Mouse (Mus musculus): ENCODE measurements around the gene Npm1. TPM values are rescaled to one million over a fixed set of nuclear protein-coding genes. Genes with fewer than 3 reads are reported as not detected.

Gene Npm1
- polyA plus RNA-seq, 1 experiment = 166 TPM

GRCm38 (mm10) chr11:33193695-33194094 lies 30.7 kb upstream of the Npm1 start:
- TF ChIP-seq POLR2A (IDR thresholded peaks at IDR 0.05; ENCODE audit: control insufficient read depth, extremely low read depth, insufficient read depth, low read length, poor library complexity) = no peak
- no peak for TF ChIP-seq CTCF (IDR thresholded peaks at IDR 0.05; ENCODE audit: borderline replicate concordance, control insufficient read depth, extremely low read depth, insufficient read depth, low read length, poor library complexity)
- H3K4me3 ChIP-seq (ENCODE audit: control insufficient read depth, insufficient read depth, low read length) = no peak overlapping the region
- H3K4me1 ChIP-seq (replicated peaks; ENCODE audit: control insufficient read depth, insufficient read depth, low read length) = no peaks in the 10 kb centered on the region
- no peak for DNase-seq
- WGBS = 14% methylated on average over 12 of the region's 12 CpGs
- no peaks in the 10 kb centered on the region for H3K36me3 ChIP-seq (ENCODE audit: control insufficient read depth, insufficient read depth, low read length)
- H3K27me3 ChIP-seq (ENCODE audit: control insufficient read depth, insufficient read depth, low read length) = peaks cover 22% of the 10 kb centered on the region
- H3K27ac ChIP-seq (ENCODE audit: control insufficient read depth, insufficient read depth, low read length) = no peak overlapping the region

- 64% methylated on average over 3 of the region's 3 CpGs for WGBS
- H3K4me3 ChIP-seq (ENCODE audit: control insufficient read depth, insufficient read depth, low read length) = no peak overlapping the region
- no peaks in the 10 kb centered on the region for H3K36me3 ChIP-seq (ENCODE audit: control insufficient read depth, insufficient read depth, low read length)
- no peak for DNase-seq
- TF ChIP-seq POLR2A (IDR thresholded peaks at IDR 0.05; ENCODE audit: control insufficient read depth, extremely low read depth, insufficient read depth, low read length, poor library complexity) (no peak), CTCF (IDR thresholded peaks at IDR 0.05; ENCODE audit: borderline replicate concordance, control insufficient read depth, extremely low read depth, insufficient read depth, low read length, poor library complexity) (no peak)
- no peaks in the 10 kb centered on the region for H3K4me1 ChIP-seq (replicated peaks; ENCODE audit: control insufficient read depth, insufficient read depth, low read length)
- no peaks in the 10 kb centered on the region; the same call in 1 of the 2 replicates for H3K27me3 ChIP-seq (ENCODE audit: control insufficient read depth, insufficient read depth, low read length)
- H3K27ac ChIP-seq (ENCODE audit: control insufficient read depth, insufficient read depth, low read length) = no peak overlapping the region
These were observed 18.8 kb upstream of the Npm1 start for GRCm38 (mm10) chr11:33181804-33182203.

GRCm38 (mm10) chr11:33180701-33181116 lies 17.7 kb upstream of the Npm1 start:
- WGBS = 15% methylated on average over 18 of the region's 18 CpGs
- Histone ChIP-seq H3K4me1 (replicated peaks; ENCODE audit: control insufficient read depth, insufficient read depth, low read length) (no peaks in the 10 kb centered on the region), H3K27me3 (ENCODE audit: control insufficient read depth, insufficient read depth, low read length) (no peaks in the 10 kb centered on the region; the same call in 1 of the 2 replicates), H3K4me3 (ENCODE audit: control insufficient read depth, insufficient read depth, low read length) (no peak overlapping the region), H3K27ac (ENCODE audit: control insufficient read depth, insufficient read depth, low read length) (no peak overlapping the region), H3K36me3 (ENCODE audit: control insufficient read depth, insufficient read depth, low read length) (no peaks in the 10 kb centered on the region)
- TF ChIP-seq POLR2A (IDR thresholded peaks at IDR 0.05; ENCODE audit: control insufficient read depth, extremely low read depth, insufficient read depth, low read length, poor library complexity) (no peak), CTCF (IDR thresholded peaks at IDR 0.05; ENCODE audit: borderline replicate concordance, control insufficient read depth, extremely low read depth, insufficient read depth, low read length, poor library complexity) (no peak)
- no peak for DNase-seq

- TF ChIP-seq CTCF (IDR thresholded peaks at IDR 0.05; ENCODE audit: borderline replicate concordance, control insufficient read depth, extremely low read depth, insufficient read depth, low read length, poor library complexity) = no peak
- no peak for TF ChIP-seq POLR2A (IDR thresholded peaks at IDR 0.05; ENCODE audit: control insufficient read depth, extremely low read depth, insufficient read depth, low read length, poor library complexity)
- no peaks in the 10 kb centered on the region; the same call in 1 of the 2 replicates for H3K27me3 ChIP-seq (ENCODE audit: control insufficient read depth, insufficient read depth, low read length)
- H3K4me3 ChIP-seq (ENCODE audit: control insufficient read depth, insufficient read depth, low read length) = no peak overlapping the region
- DNase-seq = no peak
- no peaks in the 10 kb centered on the region for H3K36me3 ChIP-seq (ENCODE audit: control insufficient read depth, insufficient read depth, low read length)
- 84% methylated on average over 1 of the region's 1 CpGs for WGBS
- H3K27ac ChIP-seq (ENCODE audit: control insufficient read depth, insufficient read depth, low read length) = no peak overlapping the region
- H3K4me1 ChIP-seq (replicated peaks; ENCODE audit: control insufficient read depth, insufficient read depth, low read length) = no peaks in the 10 kb centered on the region
These were observed 16.8 kb upstream of the Npm1 start for GRCm38 (mm10) chr11:33179802-33180201.

- H3K27me3 ChIP-seq (ENCODE audit: control insufficient read depth, insufficient read depth, low read length) = no peaks in the 10 kb centered on the region; the same call in 1 of the 2 replicates
- TF ChIP-seq POLR2A (IDR thresholded peaks at IDR 0.05; ENCODE audit: control insufficient read depth, extremely low read depth, insufficient read depth, low read length, poor library complexity) (no peak), CTCF (IDR thresholded peaks at IDR 0.05; ENCODE audit: borderline replicate concordance, control insufficient read depth, extremely low read depth, insufficient read depth, low read length, poor library complexity) (no peak)
- no peak overlapping the region for H3K27ac ChIP-seq (ENCODE audit: control insufficient read depth, insufficient read depth, low read length)
- DNase-seq = no peak
- H3K4me1 ChIP-seq (replicated peaks; ENCODE audit: control insufficient read depth, insufficient read depth, low read length) = no peaks in the 10 kb centered on the region
- H3K36me3 ChIP-seq (ENCODE audit: control insufficient read depth, insufficient read depth, low read length) = no peaks in the 10 kb centered on the region
- no peak overlapping the region for H3K4me3 ChIP-seq (ENCODE audit: control insufficient read depth, insufficient read depth, low read length)
- 39% methylated on average over 20 of the region's 20 CpGs for WGBS
These were observed 13.7 kb upstream of the Npm1 start for GRCm38 (mm10) chr11:33176525-33177245.

DNA sequence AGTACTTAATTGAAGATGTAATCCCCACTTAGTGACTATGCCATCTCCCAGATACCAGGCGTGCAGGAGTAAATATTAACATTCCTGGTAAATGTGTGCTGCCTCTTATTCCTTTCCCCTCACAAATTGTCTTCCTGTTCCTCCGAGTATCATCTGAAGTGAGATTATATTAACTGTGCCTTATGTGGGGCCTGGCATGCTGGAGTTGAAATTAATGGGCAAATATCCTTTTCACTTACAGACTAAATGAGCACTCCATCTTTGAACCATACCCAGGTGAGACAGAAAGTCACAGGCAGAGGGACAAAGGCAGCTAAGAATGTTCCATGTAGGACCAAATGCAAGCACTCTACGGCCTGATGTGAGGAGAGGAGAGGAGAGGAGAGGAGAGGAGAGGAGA lies 12.8 kb upstream of the Npm1 start:
- DNase-seq = no peak
- TF ChIP-seq POLR2A (IDR thresholded peaks at IDR 0.05; ENCODE audit: control insufficient read depth, extremely low read depth, insufficient read depth, low read length, poor library complexity) = no peak
- TF ChIP-seq CTCF (IDR thresholded peaks at IDR 0.05; ENCODE audit: borderline replicate concordance, control insufficient read depth, extremely low read depth, insufficient read depth, low read length, poor library complexity) = no peak
- no peaks in the 10 kb centered on the region for H3K4me1 ChIP-seq (replicated peaks; ENCODE audit: control insufficient read depth, insufficient read depth, low read length)
- 80% methylated on average over 3 of the region's 3 CpGs for WGBS
- H3K27ac ChIP-seq (ENCODE audit: control insufficient read depth, insufficient read depth, low read length) = no peak overlapping the region
- no peak overlapping the region for H3K4me3 ChIP-seq (ENCODE audit: control insufficient read depth, insufficient read depth, low read length)
- no peaks in the 10 kb centered on the region for H3K36me3 ChIP-seq (ENCODE audit: control insufficient read depth, insufficient read depth, low read length)
- no peaks in the 10 kb centered on the region; the same call in 1 of the 2 replicates for H3K27me3 ChIP-seq (ENCODE audit: control insufficient read depth, insufficient read depth, low read length)

Measured in thymus, adult 2 months (tissue).